Mouse (Mus musculus): ENCODE results near the gene Prss27.

The Prss27 gene

DNA sequence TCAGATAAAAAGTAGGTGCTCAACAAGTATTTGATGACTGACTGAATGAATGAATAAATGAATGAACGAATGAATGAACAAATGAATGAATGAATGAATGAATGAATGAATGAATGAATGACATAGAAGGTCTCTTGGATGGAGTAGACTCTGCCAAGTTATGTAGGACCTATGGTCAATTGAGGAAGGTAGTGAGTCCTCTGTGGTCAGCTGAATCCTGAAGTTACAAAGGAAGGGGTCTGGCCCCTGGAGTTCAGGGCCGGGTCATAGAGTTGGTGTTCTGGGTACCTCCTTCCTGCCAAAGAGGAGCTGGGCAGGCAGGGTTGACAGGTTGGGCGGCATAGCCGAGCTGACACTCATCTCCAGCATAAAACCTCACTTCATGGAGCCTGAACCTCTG, at the start of gene Prss27:
TSS of gene Prss27 (plus strand) at position 301 of the 400 bp plus-strand sequence.
- DNase-seq (ENCODE audit: low read depth, low spot score): no peak

DNA sequence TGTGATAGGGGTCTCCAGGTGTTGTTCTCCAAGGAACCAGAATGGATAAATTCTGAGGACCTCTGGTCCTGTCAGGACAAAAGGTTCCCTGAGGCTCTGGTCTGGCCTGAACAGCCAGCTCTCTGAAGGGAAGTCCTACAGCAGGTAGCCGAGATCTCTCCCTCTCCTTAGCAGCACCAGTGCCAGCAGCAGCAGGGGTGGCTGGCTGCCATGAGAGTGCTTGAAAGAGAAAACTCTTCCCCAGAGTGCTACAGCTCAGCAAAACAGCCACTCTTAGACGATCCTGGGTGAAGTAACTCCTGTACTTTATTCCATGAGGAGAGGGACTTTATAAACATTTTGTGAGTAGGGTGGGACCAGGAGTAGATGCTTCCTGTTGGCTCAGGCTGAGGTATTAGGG, 48.1 kb upstream of the Prss27 start:
- DNase-seq (ENCODE audit: low read depth, low spot score): no peak

DNA sequence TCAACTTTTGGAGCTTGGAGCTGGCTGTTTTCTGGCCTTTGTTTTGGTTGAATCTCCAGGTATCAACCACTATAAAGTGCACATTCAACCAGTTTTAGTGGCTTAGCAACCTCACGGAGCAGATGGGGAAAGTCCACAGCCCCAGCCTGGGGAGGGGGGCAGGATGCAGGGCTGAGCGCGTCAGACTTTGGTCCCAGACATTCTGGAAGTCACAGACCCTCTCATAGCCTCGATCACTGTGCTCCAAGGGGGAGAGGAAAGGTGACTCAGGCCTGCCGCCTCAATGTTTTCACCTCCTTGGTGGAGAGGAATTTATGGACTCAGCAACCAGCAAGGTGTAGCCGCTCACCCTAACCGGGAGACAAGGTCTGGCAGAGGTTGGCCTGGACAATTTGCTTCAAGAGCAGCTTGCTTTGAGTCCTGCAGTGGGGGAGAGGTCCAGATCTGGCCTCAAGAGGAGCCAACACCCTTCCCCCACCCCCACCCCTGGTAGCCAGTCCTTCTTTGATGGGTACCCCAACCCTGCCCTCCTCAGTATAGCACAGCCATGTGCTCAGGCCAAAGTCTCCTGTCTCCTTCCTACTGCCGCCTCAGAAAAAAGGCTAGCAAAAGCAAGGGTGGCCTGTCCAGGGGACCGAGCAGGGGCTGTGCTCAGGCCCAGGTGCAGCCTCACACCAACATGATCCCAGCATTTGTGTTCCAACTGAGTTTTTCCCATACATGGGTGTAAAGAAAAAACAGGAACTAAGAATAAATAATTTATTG, 45.0 kb upstream of the Prss27 start:
- no peak for DNase-seq (ENCODE audit: low read depth, low spot score)

DNA sequence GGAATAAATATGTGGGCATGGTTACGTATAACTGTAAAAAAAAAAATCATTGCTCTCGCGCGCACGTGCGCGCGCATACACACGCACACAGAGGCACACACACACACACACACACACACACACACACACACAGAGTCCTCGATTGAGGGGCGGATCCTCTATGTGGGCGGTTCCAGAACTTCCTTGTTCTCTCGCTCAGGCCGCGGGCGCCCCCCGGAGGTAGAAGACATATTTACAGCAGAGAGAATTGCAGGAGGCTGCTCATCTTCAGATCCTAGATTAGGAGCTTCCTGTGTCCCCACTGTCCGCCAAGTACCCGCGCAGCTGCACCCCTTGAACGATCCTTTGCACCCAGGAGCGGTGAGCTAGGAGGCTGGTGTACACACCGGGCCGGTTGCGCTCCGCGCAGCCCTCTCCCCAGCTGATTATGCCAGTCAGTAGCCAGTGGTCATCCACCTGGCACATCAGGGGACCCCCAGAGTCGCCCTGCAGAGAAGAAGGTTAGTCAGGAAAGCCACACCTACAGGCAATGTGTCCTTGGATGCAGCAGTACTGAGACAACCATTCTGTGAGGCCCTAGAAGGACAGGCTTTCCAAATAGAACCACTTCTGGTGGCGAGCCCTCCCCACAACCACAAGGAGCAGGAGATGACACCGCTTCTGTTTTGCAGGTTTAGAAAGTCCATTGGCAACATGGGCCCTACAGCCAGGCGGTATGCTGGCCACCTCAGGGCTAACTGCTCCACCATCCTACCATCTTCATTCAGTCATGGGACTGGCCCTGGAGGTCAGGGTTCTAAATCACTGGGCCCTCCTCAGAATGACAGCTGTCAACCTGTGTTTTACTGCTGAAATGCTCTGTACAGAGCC, 44.1 kb upstream of the Prss27 start:
- peak; percentile 81 for DNase-seq (ENCODE audit: low read depth, low spot score)

DNA sequence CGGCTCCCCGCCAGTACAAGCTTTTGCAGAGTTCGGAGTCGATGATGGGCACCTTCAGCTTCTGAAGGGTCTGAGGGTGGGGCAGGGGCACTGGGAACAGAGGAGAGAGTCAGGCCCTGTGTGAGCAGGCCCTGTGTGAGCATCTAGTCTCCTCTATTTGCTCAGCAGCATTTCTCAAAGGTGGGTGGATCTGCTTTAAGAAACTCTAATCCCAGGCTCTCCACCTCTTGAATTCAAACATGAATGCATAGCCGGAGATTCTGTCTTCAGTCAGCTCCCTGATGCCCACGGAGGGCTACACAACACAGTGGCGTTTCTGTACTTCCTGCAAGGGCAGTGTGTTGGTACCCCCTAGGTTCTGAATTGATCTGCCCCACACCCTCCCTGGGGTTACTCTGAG, 43.3 kb upstream of the Prss27 start:
- no peak for DNase-seq (ENCODE audit: low read depth, low spot score)

DNA sequence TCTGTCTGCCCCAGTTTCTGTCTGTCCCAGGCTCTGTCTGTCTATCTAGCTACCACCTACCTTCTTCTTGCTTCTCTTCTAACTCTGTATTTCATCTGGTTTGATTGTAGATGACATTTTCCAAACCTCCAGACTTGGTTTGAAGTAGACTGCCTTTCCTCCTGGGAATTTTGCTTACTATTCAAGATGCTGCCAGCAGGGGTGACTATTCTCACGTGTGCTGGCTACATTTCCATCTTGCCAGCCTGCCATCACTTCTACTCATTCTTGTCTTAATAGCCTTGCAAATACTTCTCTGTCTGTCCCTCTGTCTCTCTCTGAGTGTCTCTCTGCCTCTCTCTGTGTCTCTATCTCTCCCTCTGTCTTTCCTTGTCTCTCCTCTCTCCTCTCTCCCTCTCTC, 42.5 kb upstream of the Prss27 start:
- DNase-seq (ENCODE audit: low read depth, low spot score): no peak

DNA sequence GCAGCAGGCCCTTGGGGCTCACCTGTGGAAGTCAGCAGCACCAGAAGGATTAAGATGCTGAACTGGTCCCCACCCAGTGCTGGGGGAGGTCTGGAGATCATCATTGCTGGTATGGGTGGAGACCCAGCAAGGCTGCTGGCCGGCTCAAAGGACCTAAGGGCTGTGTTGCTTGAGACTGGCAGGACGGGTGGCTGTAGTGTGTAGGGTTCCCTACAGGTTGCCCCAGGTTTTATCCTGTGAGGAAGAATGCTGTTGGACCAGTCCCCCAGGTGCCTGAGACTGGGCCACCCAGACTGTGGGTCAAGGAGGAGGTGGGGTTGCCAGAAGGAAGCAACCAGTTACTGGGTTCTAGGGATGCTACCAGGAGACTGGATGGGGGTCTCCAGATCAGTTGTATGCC, 40.0 kb upstream of the Prss27 start, which contains the start of gene Prss22:
TSS of gene Prss22 (minus strand) at position 200 of the 400 bp plus-strand sequence.
- no peak for DNase-seq (ENCODE audit: low read depth, low spot score)

DNA sequence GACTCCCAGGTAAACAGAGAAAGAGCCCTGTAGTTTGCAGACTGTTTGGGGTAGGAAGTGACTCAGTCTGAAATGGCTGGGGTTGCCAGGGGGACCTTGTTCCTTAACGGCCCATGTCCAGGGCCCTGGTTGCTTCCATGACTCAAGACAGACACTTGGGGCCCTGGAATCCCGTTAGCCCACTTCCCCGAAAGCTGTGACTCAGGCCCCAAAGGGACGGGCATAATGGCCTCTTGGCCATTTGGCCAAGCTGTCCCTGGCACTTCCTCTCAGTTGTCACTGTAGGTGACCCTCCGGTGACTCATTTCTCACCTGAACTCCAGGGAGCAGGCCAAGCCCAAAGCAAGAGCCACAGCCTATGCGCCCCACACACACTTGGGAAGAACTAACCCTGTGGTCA, 39.6 kb upstream of the Prss27 start:
- no peak for DNase-seq (ENCODE audit: low read depth, low spot score)

DNA sequence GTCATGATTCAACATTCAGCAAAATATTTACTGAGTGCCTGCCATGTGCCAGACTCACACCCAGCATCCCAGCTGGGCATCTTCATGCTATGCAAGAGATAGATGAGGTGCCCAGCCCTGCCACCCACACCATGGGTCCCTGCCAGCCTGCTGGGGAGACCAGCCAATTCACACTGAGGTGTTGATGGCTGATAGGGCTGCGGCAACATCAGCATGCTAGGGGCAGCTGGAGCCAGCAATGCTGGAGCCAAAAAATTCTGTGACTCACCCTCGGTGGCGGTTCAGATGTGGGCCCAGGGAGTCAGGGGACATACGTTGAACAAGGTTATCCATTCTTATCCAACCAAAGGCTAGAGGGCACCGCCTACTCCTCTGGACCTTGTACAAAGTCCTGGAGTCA, 37.5 kb upstream of the Prss27 start:
- no peak for DNase-seq (ENCODE audit: low read depth, low spot score)

DNA sequence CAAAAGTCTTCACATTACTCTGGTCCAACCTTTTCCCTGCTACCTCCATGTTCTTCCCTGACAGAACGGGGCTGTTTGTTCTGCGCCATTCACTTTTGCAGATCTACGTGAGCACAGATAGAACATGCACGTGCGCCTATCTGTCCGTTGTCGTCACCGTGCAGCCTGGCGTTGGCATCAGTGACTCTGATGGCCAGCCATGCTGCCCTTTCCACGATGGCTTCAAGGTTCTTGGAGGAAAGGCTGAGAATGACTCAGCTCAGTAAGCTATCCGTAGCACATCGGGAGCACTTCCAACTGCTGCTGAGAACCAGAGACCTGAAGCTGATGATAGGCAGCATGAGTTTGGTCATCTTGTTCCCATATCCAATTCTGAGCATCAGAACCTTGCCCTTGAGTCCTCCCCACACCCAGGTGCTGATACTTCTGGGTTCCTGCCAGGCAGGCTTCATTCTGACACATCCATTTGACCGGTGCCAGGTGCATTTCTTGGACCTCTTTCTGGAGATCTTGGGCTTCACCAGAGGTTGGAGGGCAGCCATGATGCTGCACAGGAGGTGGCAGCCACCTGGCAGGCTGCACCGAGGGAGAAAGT, 33.8 kb upstream of the Prss27 start:
- no peak for DNase-seq (ENCODE audit: low read depth, low spot score)

DNA sequence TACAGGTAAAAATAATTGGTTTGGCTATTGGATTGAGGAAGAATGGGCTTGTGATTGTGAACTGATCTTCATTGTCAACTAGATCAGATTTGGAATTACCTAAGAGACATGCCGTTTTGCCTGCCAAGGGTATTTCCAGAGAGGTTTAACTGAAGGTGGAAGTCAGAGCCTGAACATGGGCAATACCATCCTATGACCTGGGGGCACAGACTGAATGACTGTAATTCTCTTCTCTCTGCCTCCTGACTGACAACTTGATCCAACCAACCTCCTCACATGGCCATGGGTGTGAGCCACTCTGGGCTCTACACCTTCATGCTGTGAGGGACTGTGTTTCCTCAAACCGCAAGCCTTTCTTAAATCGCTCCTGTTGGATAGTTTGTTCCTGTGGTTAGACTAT, 32.9 kb upstream of the Prss27 start:
- no peak for DNase-seq (ENCODE audit: low read depth, low spot score)

DNA sequence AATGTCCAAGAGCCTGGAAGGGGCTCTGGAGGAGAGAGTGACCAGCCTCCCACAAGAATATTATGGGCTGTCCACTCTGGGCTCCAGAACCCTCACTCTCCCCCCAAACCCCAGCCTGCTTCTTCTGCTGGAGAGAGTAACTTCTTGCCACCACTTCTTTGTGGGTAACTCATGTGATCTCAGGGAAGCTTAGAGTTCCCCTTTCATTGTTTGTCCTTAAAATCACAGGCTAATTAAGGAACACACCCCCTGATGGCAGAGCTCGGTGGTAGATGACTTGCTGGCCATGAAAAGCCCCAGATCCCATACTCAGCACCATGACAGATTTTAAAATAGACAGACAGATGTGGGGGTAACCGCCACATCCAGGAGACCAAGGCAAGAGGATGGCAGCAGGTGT, 31.0 kb upstream of the Prss27 start:
- DNase-seq (ENCODE audit: low read depth, low spot score): no peak

DNA sequence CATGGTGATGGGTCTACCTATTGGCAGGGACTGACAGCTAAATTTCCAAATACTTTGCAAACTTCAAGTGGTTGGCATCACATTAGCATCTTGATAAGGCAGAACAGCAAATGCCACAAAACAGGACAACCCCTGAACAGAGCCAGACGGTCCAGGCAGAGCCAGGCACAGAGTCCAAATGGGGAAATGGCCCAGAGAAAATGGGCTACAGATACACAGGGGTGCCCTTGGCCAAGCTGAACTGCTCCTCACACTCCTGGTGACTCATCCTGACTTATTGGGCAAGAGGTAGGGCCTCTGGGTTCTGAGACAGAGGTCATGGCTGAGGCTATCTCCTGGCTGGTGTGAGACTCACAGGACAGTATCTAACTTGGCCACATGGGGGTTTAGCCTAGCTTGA, 30.6 kb upstream of the Prss27 start:
- DNase-seq (ENCODE audit: low read depth, low spot score): no peak

DNA sequence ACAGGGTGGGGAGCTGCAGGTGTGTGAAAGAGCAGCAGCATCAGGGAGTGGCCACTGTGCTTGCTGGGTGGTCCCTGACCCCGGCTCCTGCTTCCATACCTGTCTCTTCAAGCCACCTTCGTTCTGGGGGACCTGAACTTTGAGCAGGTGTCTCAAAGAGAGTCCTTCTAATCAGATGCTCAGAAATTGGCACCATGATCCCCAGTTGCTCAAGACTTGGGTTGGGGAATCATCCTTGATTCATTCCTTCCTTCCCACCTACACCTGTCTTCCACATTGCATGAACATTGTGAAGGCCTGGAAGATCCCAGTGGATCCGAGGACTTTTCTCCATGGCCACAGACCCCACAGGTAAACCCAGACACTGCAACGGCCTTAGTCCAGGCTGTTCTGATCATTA, 29.8 kb upstream of the Prss27 start:
- no peak for DNase-seq (ENCODE audit: low read depth, low spot score)

DNA sequence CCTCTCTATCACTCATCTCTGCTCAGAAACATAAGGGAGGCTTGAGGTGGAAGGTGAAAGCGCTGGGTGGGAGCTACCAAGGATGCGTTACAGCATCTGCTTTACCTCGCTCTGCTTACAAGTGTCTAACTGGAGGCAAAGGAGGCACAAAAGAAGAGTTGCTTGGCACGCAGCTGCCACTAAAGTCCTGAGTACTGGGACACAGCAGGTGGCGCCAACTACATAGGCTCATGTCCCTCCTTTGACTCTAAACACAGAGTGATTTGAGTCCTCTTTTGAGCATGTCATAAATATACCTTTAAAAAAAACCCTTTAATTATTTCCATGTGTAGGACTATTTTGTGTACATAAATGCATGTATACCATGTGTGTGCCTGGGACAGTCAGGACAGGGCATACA, 28.3 kb upstream of the Prss27 start:
- no peak for DNase-seq (ENCODE audit: low read depth, low spot score)

DNA sequence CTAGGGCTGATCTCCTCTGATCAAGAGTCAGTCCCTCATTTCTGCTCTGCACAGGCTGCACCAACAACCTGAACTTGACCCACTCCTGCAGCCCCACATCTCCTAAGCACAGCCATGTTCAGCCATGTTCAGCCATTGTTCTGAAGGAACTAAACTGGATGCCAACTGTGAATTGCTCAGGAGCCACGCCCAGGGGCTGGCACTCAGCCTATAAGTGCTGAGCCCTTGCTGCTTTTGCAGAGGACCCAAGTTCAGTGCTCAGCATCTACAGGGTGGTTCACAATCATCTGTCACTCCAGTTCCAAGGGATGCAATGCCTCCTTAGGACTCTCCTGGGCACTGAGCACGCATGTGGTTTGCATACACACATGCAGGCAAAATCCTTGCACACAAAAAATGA, 25.0 kb upstream of the Prss27 start:
- DNase-seq (ENCODE audit: low read depth, low spot score): no peak

DNA sequence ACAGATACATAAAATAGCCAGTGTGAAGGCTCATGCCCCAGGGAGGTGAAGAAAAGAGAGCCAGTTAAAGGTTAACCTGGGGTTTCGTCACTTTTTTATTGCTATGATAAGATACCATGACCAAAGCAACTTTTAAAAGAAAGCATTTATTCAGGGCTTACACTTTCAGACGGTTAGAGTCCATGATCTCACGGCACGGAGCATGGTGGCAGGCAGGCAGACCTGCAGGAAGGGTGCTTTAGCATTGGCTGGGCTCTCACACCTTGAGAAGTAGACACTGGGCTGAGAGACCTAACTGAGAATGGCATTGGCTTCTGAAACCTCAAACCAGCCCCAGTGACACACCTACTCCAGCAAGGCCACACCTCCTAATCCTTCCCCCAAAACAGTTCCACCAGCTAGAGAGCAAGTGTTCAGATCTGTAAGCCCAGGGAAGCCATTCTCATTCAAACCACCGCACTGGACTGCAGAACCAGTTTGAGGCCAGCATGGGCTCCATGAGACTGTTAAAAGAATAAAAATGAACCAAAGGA, 23.4 kb upstream of the Prss27 start:
- DNase-seq (ENCODE audit: low read depth, low spot score): no peak

DNA sequence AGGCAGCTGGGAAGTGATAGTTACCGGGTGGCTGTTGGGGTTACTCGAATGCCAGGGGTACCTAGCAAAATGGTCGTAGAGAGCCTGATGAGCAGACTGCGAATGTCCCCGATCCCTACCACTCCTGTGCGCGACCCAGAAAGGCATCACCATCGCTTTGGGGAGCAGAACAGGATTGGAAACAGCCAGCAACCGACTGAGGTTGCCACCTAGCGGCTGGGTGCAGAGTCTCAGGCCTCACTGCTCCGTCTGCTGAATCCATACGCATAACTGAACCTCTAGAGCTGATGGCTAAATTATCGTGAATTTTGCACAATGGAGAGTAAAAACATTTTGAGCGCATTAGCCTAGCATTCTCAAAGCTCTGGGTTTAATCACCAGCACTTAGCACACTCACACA, 22.2 kb upstream of the Prss27 start:
- DNase-seq (ENCODE audit: low read depth, low spot score): peak; percentile 8

DNA sequence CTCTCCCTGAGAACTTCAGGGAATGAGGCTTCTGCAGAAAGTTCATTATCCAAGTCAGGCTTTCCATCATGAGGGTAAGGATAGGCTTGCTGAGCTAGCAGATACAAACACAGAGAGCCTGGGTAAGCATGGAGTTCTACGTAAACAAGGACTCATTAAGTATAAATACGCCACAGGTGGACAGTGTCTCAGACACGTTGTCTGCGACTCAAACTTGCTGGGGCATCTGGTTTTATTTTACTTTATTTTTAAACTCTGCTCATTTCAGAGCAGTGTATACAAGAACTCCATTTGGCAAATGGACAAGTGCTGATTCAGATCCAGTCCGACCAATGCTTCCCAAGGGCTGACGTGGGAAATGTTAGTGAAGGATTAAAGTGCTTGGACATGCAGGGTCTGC, 17.2 kb upstream of the Prss27 start:
- no peak for DNase-seq (ENCODE audit: low read depth, low spot score)

DNA sequence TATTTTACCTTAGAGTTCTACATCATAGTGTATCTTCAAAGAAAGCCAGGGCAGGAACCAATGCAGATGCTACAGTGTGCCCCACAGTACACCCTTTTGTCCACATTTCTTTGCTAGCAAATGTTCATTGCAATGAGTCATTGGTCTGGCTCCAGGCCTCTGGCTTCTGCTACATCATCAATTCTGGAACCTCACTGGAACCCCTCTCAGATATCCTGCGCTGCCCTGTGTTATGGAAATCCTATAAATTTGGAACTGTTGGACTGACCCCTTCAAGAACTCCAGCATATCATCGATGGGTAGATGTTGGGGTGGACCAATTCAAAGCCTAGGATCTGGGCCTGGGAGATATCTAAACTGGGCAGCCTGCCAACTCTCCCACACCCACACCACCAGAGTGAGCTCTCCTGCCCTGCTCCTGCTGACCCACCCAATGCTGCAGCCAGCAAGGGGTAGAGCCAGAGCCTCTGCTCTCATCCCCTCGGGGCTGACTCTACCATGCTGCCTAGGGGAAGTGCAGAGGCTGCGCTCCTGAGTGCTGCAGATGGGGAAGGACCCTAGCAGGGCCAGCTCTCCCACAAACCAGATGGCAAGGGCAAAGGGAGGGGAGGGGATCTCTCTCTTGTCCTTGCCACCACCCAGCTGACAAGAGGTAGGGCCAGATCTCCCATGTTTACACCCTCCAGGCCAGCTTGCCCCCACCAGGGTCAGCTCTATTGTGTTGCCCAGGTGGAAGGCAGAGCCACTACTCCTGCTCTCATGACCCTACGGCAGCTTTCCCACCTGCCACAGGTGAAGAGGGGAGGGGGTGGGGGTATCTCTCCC, 16.4 kb upstream of the Prss27 start:
- DNase-seq (ENCODE audit: low read depth, low spot score): no peak

DNA sequence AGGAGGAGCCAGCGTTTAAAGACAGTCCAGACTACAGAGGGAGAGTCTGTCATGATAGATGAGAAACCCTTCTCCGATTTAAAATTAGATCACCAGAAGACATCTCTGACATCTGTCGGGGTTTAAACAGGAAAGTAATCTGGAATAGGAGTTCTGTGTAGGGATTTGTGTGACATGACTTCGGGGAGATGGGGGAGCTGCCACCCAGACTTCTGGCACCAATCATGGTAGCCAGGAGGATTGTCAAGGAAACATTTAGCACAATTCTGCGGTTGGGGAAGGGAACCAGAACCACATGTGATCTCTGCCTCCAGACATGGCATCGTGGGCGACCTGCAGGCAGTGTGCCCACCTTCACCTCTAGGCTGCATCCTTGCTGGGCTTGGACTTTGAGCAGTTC, 8.5 kb upstream of the Prss27 start:
- DNase-seq (ENCODE audit: low read depth, low spot score): no peak

Measured in retina, postnatal 7 days (tissue).